ENCODE assay signal across 20 mouse cellular contexts in the genomic region with DNA sequence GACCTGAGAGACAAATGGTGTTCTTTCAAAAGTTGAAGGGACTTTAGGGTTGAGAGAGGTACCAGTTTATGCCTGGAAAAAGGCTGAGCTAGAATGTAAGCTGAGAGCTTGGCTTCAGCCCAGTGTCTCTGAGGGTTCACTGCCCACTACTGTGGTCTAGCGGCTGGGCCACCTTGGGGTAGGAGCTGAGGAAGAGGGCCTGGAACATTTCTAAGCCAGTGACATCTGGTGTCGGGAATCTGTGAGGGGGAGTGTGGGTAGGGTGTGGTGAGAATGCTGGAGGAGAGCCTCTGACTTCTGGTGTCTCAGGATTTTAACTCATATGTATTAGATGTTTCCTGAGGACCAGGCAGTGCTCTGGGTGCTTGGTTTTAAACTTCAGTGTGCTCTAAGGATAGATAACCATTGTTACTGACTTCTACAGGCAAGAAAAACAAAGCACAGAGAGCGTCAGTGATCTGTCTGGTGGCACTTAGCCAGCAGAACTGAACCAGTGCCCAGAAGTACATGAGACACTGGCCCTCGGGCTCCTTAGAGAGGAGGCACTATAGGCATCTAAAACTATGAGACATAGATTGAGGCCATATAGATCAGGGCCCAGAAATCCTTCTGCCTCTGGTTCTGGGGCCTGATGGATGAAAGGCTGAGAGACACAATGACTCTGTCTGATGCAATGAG. TPM values are rescaled to one million over a fixed set of nuclear protein-coding genes. Genes with fewer than 3 reads are reported as not detected.
DNase-seq lines count a peak whose midpoint lies in the region; ATAC-seq and TF ChIP-seq lines count a peak whose summit lies in the region.
"Had no signal": no experiment of that assay in that cellular context is flagged by ENCODE, and none has a peak within 500 bp of the region (broad histone marks: within the 10 kb centered on the region; RNA-seq: fewer than 3 reads in every experiment).

No protein-coding gene starts in this region.

- H3K27me3 ChIP-seq in cerebellum, adult 2 months (ENCODE audit: control insufficient read depth, insufficient read depth, low read length): no peaks in the 10 kb centered on the region
- H3K27me3 ChIP-seq in heart, embryonic 11.5 days (ENCODE audit: control insufficient read depth, insufficient read depth, low read length): no peaks in the 10 kb centered on the region; the same call in 1 of the 2 replicates
- H3K27me3 ChIP-seq: liver, embryonic 13.5 days had no signal

- peak overlapping the region; percentile 93 for H3K27ac ChIP-seq in layer of hippocampus, adult 2 months
- H3K27ac ChIP-seq in cerebellum, adult 2 months (ENCODE audit: insufficient read depth, low read length): peak overlapping the region; percentile 94
- H3K27ac ChIP-seq in cortical plate, adult 2 months (ENCODE audit: insufficient read depth, low read length): peak overlapping the region; percentile 93
- no peak overlapping the region for H3K27ac ChIP-seq in heart, embryonic 11.5 days (ENCODE audit: low read depth, low read length)
- H3K27ac ChIP-seq: embryonic facial prominence, embryonic 10.5 days; limb, embryonic 13.5 days; liver, embryonic 13.5 days; midbrain, embryonic 10.5 days had no signal

- no peaks in the 10 kb centered on the region for H3K36me3 ChIP-seq in heart, embryonic 11.5 days (ENCODE audit: control insufficient read depth, insufficient read depth, low read length)
- H3K36me3 ChIP-seq: embryonic facial prominence, embryonic 10.5 days; G1E; heart, embryonic 12.5 days; limb, embryonic 13.5 days; liver, embryonic 13.5 days; midbrain, embryonic 10.5 days had no signal

- TF ChIP-seq POLR2A in cerebellum, adult 2 months (IDR thresholded peaks at IDR 0.05; ENCODE audit: borderline replicate concordance, insufficient read depth, low read length): no peak
- no peak for TF ChIP-seq POLR2A in cortical plate, adult 2 months (IDR thresholded peaks at IDR 0.05; ENCODE audit: extremely low read depth, insufficient read depth, low read length)

- no peak overlapping the region for H3K9ac ChIP-seq in heart, embryonic 11.5 days (ENCODE audit: low read depth, low read length)
- H3K9ac ChIP-seq: heart, embryonic 12.5 days; limb, embryonic 13.5 days; liver, embryonic 13.5 days; lung, embryonic 14.5 days had no signal

- peaks cover 93% of the 10 kb centered on the region for H3K4me1 ChIP-seq in cerebellum, adult 2 months (ENCODE audit: control insufficient read depth, insufficient read depth, low read length)
- H3K4me1 ChIP-seq in cortical plate, adult 2 months (ENCODE audit: control insufficient read depth, insufficient read depth, low read length): peaks cover 57% of the 10 kb centered on the region
- H3K4me1 ChIP-seq in heart, embryonic 11.5 days (ENCODE audit: control insufficient read depth, insufficient read depth, low read length): peaks cover 12% of the 10 kb centered on the region
- H3K4me1 ChIP-seq: liver, embryonic 13.5 days had no signal

- WGBS in cerebellum, adult 2 months: 5% methylated on average over 4 of the region's 4 CpGs
- WGBS in heart, embryonic 11.5 days (ENCODE audit: insufficient replicate concordance): 36% methylated on average over 4 of the region's 4 CpGs

- no peak for ATAC-seq in heart, embryonic 11.5 days (replicated peaks; ENCODE audit: insufficient number of reproducible peaks, low FRiP score, low TSS enrichment)

- H3K4me3 ChIP-seq in layer of hippocampus, adult 2 months: no peak overlapping the region
- no peak overlapping the region for H3K4me3 ChIP-seq in cerebellum, adult 2 months (replicated peaks; ENCODE audit: insufficient read depth, low read depth, low read length)
- H3K4me3 ChIP-seq in cortical plate, adult 2 months (ENCODE audit: insufficient read depth, low read length): no peak overlapping the region
- H3K4me3 ChIP-seq in heart, embryonic 11.5 days (ENCODE audit: low read depth, low read length): no peak overlapping the region
- H3K4me3 ChIP-seq: embryonic facial prominence, embryonic 10.5 days; heart, embryonic 12.5 days; limb, embryonic 13.5 days; liver, embryonic 13.5 days; midbrain, embryonic 10.5 days had no signal

- no peaks in the 10 kb centered on the region for H3K9me3 ChIP-seq in heart, embryonic 11.5 days (replicated peaks; ENCODE audit: control insufficient read depth, low read length)
- H3K9me3 ChIP-seq: embryonic facial prominence, embryonic 10.5 days; G1E; heart, embryonic 12.5 days; limb, embryonic 13.5 days; liver, embryonic 13.5 days; midbrain, embryonic 10.5 days had no signal

- peak; percentile 64 for DNase-seq in cerebellum, adult 11 months
- no peak for DNase-seq in cerebellum, adult 8-10 months
- DNase-seq in layer of hippocampus, adult 2 months (ENCODE audit: low spot score in 2 of 2): no peak
- DNase-seq in layer of hippocampus, postnatal 14 days (ENCODE audit: low spot score in 2 of 2): no peak
- DNase-seq in cerebellum, adult 2 months: peak; percentile 73 to 75
- no peak for DNase-seq in adrenal gland, postnatal 36 days
- DNase-seq: heart, postnatal 14 days; kidney, adult 18-20 months; kidney, postnatal 10 days; liver, embryonic 13.5 days; lung, embryonic 14.5 days; lung, postnatal 4 days; thymus, postnatal 25 days had no signal

- no peak for TF ChIP-seq CTCF in layer of hippocampus, adult 2 months (conservative IDR thresholded peaks at IDR 0.05)
- no peak for TF ChIP-seq CTCF in cerebellum, adult 2 months (IDR thresholded peaks at IDR 0.05; ENCODE audit: borderline replicate concordance, insufficient read depth, low read depth, low read length)
- TF ChIP-seq CTCF in cortical plate, adult 2 months (IDR thresholded peaks at IDR 0.05; ENCODE audit: extremely low read depth, insufficient read depth, low read length): no peak

- no peak overlapping the region for H3K4me2 ChIP-seq in heart, embryonic 11.5 days
- H3K4me2 ChIP-seq: heart, embryonic 12.5 days; limb, embryonic 13.5 days; liver, embryonic 13.5 days; lung, embryonic 14.5 days had no signal

RNA-seq across cellular contexts. Expression of gene Ppp2r2c, which starts 23.6 kb away (rescaled TPM):
- 100 to 1,000 TPM; 375 to 387 TPM for total RNA-seq in layer of hippocampus, adult 2 months (2021)
- total RNA-seq in layer of hippocampus, postnatal 14 days (2021): 100 to 1,000 TPM; 355 to 364 TPM
- 259 and 273 TPM in 2 replicates for polyA plus RNA-seq in cerebellum, adult 2 months (2012; rRNA removed)
- 442 and 456 TPM in 2 replicates for polyA plus RNA-seq in cortical plate, adult 2 months (2012; rRNA removed)
- 0.19 and 0.72 TPM in 2 replicates for polyA plus RNA-seq in heart, embryonic 11.5 days (2014; fragmentation: Nextera tagmentation; extraction: Ambion mirVana)
- 1 to 10 TPM; 4.0 to 6.6 TPM for total RNA-seq in adrenal gland, postnatal 36 days (2021)
- polyA plus RNA-seq: G1E had no signal

Comparison
In these comparisons a context has a peak if more than half of its experiments do, and no peak if none do; other contexts are left out.
1. DNase-seq: peak in cerebellum, adult 11 months (single experiment) and cerebellum, adult 2 months (2 of 2); none in cerebellum, adult 8-10 months (single experiment), layer of hippocampus, adult 2 months (0 of 2), layer of hippocampus, postnatal 14 days (0 of 2) and adrenal gland, postnatal 36 days (0 of 2).
2. RNA of gene Ppp2r2c, which starts 23.6 kb away (total RNA-seq): 375 to 387 TPM in layer of hippocampus, adult 2 months and 355 to 364 TPM in layer of hippocampus, postnatal 14 days; 4.0 to 6.6 TPM in adrenal gland, postnatal 36 days; every median in the first group is over 10 times any median in the second.